9 mouse cellular contexts compared by ENCODE assay signal in genomic region chr3:60056451-60056850, GRCm38 (mm10). TPM values are rescaled to one million over a fixed set of nuclear protein-coding genes. Genes with fewer than 3 reads are reported as not detected.
A peak's percentile ranks its signal among the peaks of the same experiment; 100 is the strongest.
DNase-seq lines count a peak whose midpoint lies in the region; ATAC-seq and TF ChIP-seq lines count a peak whose summit lies in the region.
"Had no signal": no experiment of that assay in that cellular context is flagged by ENCODE, and none has a peak within 500 bp of the region (broad histone marks: within the 10 kb centered on the region; RNA-seq: fewer than 3 reads in every experiment).

No protein-coding gene starts in this region.

- peak; percentile 18; the same call in 1 of the 2 replicates for TF ChIP-seq CTCF in kidney, adult 2 months (conservative IDR thresholded peaks at IDR 0.05; ENCODE audit: insufficient read depth, insufficient read length, low read depth, low read length)

- TF ChIP-seq POLR2A in kidney, adult 2 months (IDR thresholded peaks at IDR 0.05; ENCODE audit: low read depth, low read length): no peak

- no peaks in the 10 kb centered on the region for H3K27me3 ChIP-seq in kidney, adult 2 months (replicated peaks; ENCODE audit: control insufficient read depth, insufficient read depth, low read length)
- H3K27me3 ChIP-seq: heart, embryonic 13.5 days had no signal

- ATAC-seq in activated CD4-positive, CD25-positive, alpha-beta regulatory T cell, adult 4 months: no peak

- DNase-seq in kidney, adult 2 months: peak; percentile 18
- DNase-seq in kidney, adult 18-20 months: no peak
- DNase-seq in thymus, postnatal 0 days (ENCODE audit: low spot score): peak; percentile 25
- DNase-seq in thymus, adult 18-20 months: no peak
- DNase-seq in c-Kit-positive CD71-positive TER-119-negative erythroid progenitor cells, embryonic 14.5 days (ENCODE audit: low read depth): peak; percentile 7
- DNase-seq in telencephalon, adult 2 months (ENCODE audit: low read depth, low spot score): peak; percentile 13

- WGBS in kidney, adult 2 months: 24% methylated on average over 3 of the region's 3 CpGs

- H3K4me1 ChIP-seq in kidney, adult 2 months (ENCODE audit: control insufficient read depth, insufficient read depth, low read length): no peaks in the 10 kb centered on the region
- H3K4me1 ChIP-seq: heart, embryonic 13.5 days had no signal

- H3K27ac ChIP-seq in kidney, adult 2 months (ENCODE audit: insufficient read depth, low read depth, low read length): no peak overlapping the region
- H3K27ac ChIP-seq: heart, embryonic 13.5 days had no signal

- H3K4me3 ChIP-seq in kidney, adult 2 months (ENCODE audit: insufficient read depth, low read depth, low read length): no peak overlapping the region
- H3K4me3 ChIP-seq: heart, embryonic 13.5 days had no signal

- H3K36me3 ChIP-seq in kidney, adult 2 months (ENCODE audit: control insufficient read depth, insufficient read depth, low read length): no peaks in the 10 kb centered on the region
- H3K36me3 ChIP-seq: heart, embryonic 13.5 days had no signal

RNA-seq across cellular contexts. Expression of gene Sucnr1, which starts 25.2 kb away (rescaled TPM):
- polyA plus RNA-seq in kidney, adult 2 months (2012; rRNA removed): 23.5 and 29.5 TPM in 2 replicates
- 0.30 and 0.34 TPM in 2 replicates for polyA plus RNA-seq in thymus, postnatal 0 days (2015; fragmentation: Nextera tagmentation; extraction: Ambion mirVana)
- polyA plus RNA-seq in activated CD4-positive, CD25-positive, alpha-beta regulatory T cell, adult 4 months (2017; shearing (Covaris generic)): not detected
- polyA plus RNA-seq: heart, embryonic 13.5 days; neural tube, embryonic 11.5 days had no signal

RNA-seq across cellular contexts. Expression of gene Aadac, which starts 30.9 kb away (rescaled TPM):
- polyA plus RNA-seq in kidney, adult 2 months (2012; rRNA removed): 116 and 146 TPM in 2 replicates
- 0.53 and 0.64 TPM in 2 replicates for polyA plus RNA-seq in thymus, postnatal 0 days (2015; fragmentation: Nextera tagmentation; extraction: Ambion mirVana)
- not detected for polyA plus RNA-seq in activated CD4-positive, CD25-positive, alpha-beta regulatory T cell, adult 4 months (2017; shearing (Covaris generic))
- polyA plus RNA-seq: neural tube, embryonic 11.5 days had no signal

RNA-seq across cellular contexts. Expression of gene Aadacl2, which starts 49.9 kb away (rescaled TPM):
- not detected in 2 replicates for polyA plus RNA-seq in kidney, adult 2 months (2012; rRNA removed)
- polyA plus RNA-seq in thymus, postnatal 0 days (2015; fragmentation: Nextera tagmentation; extraction: Ambion mirVana): not detected in 2 replicates
- polyA plus RNA-seq in activated CD4-positive, CD25-positive, alpha-beta regulatory T cell, adult 4 months (2017; shearing (Covaris generic)): not detected
- polyA plus RNA-seq: heart, embryonic 13.5 days; neural tube, embryonic 11.5 days had no signal

Comparison
In these comparisons a context has a peak if more than half of its experiments do, and no peak if none do; other contexts are left out.
1. DNase-seq: peak in kidney, adult 2 months (single experiment), thymus, postnatal 0 days (single experiment), c-Kit-positive CD71-positive TER-119-negative erythroid progenitor cells, embryonic 14.5 days (single experiment) and telencephalon, adult 2 months (single experiment); none in kidney, adult 18-20 months (single experiment) and thymus, adult 18-20 months (0 of 2).
2. RNA of gene Sucnr1, which starts 25.2 kb away (polyA plus RNA-seq): 23.5 to 29.5 TPM in kidney, adult 2 months; 0.30 to 0.34 TPM in thymus, postnatal 0 days and not detected in activated CD4-positive, CD25-positive, alpha-beta regulatory T cell, adult 4 months; every median in the first group is over 10 times any median in the second.
3. RNA of gene Aadac, which starts 30.9 kb away (polyA plus RNA-seq): 116 to 146 TPM in kidney, adult 2 months; 0.53 to 0.64 TPM in thymus, postnatal 0 days and not detected in activated CD4-positive, CD25-positive, alpha-beta regulatory T cell, adult 4 months; every median in the first group is over 10 times any median in the second.